Mouse (Mus musculus): ENCODE measurements around the gene Uhmk1.

GRCm38 (mm10) chr1:170174814-170175332, 40.3 kb downstream of the Uhmk1 start, which contains the start of gene Uap1:
- TF ChIP-seq CTCF (IDR thresholded peaks at IDR 0.05; ENCODE audit: insufficient read depth, low read length) = no peak
- peak; percentile 87 for TF ChIP-seq POLR2A (IDR thresholded peaks at IDR 0.05; ENCODE audit: borderline replicate concordance, extremely low read depth, low read depth, low read length)

All from lung, adult 2 months (tissue).